Mouse (Mus musculus) megakaryocyte, embryonic 14.5 days (primary cell): Measurements from ENCODE around the gene Cytip.

ENCODE experiments used
- FLI1 ChIP-seq: IDR thresholded peaks from 2 replicates; pipeline ENCODE4 v1.6.1; 2012; ENCODE audit warnings: low read length, inconsistent platforms, mixed read lengths
- GATA1 ChIP-seq: IDR thresholded peaks from 3 replicates; pipeline ENCODE4 v1.6.1; 2012; ENCODE audit warnings: mixed read lengths, low read length, inconsistent platforms, borderline replicate concordance

GRCm38 (mm10) chr2:58135061-58135463, 60.3 kb downstream of the Cytip start:
- TF ChIP-seq FLI1 (no peak), GATA1 (no peak)
